Mouse (Mus musculus): Measurements from ENCODE around the gene Zyg11b. TPM values are rescaled to one million over a fixed set of nuclear protein-coding genes. Genes with fewer than 3 reads are reported as not detected.

Gene Zyg11b
- total and polyA plus RNA-seq, 3 experiments, result 9.3 to 14.2 (median 11.8) TPM

DNA sequence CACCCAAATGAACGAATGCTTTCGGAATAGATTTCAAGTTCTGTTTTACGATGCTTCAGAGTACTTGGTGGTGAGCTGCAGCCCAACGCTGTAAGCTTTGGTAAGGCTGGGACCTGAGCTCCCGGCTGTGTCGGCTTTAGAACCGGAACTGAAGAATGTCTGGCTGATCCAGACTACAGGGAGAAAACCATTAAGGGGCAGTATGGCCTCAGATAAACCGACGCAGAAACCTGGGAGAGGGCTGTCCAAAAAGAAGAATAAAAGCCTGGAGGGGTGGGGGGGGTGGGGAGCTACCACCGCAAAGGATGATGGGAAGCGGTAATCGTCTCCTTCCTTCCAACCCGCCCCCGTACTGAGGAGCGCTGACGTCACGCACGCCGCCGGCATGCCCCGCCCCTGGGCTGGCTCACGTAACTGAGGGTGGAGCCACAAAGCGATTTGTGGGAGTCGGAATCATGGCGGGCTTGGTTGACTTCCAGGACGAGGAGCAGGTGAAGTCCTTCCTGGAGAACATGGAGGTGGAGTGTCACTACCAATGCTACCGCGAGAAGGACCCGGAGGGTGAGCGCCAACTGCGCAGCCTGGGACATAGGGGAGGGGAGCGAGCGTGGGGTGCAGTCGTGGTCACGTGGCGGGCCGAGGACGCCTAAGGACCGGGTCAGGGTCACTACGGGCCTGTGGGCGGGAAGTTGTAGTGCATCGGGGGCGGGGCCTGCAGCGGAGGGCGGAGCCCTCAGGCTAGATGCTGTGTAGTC is 27.0 kb upstream of the Zyg11b start, which contains the start of gene Coa7 (continued):
- TF ChIP-seq MAZ (IDR thresholded peaks at IDR 0.05; ENCODE audit: low read depth, low read length) (peak; percentile 25; the same call in 1 of the 2 replicates), ZMIZ1 (IDR thresholded peaks at IDR 0.05; ENCODE audit: low read depth, low read length) (peak; percentile 68), POLR2A (IDR thresholded peaks at IDR 0.05; ENCODE audit: low read depth, low read length) (peak; percentile 88), SIN3A (IDR thresholded peaks at IDR 0.05; ENCODE audit: low read length) (peak; percentile 94), MYC (IDR thresholded peaks at IDR 0.05; ENCODE audit: low read depth, low read length) (peak; percentile 93), TCF12 (IDR thresholded peaks at IDR 0.05; ENCODE audit: low read depth, low read length) (peak; percentile 75), EP300 (IDR thresholded peaks at IDR 0.05; ENCODE audit: low read length) (no peak)

DNA sequence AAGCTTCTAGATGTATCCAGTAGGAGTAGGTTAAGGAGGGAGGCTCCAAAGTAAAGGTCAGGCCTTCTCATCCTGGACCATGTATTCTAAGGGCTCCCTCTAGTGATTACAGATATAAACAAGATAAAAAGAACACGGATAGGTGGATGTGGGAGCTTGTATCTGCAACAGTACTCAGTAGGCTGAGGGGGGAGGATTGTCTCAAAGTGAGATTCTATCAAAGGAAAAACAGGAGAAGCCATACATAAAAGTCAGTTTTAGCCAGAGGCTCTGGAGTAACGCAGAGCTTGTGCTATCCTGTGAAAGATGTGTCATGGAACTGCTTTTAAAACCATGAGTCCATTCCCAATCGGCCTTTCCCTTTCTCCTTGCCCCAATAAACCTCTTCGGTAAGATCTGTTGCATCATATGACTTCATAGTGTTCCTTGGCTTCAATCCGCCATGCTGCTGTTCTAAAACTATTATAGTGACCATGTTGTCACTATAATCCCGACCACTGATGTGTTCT is 26.2 kb upstream of the Zyg11b start:
- peak overlapping the region; percentile 92 for H3K9ac ChIP-seq (ENCODE audit: insufficient read depth, low read depth)
- dilution Hi-C loops (cut with MboI; ENCODE audit: extremely low pct_ligation_motif_present, extremely low pct_unique_long_range_greater_than_20kb, low sequenced_read_pairs), result no loop called here
- H3K27ac ChIP-seq (ENCODE audit: insufficient read depth, low read depth), result peak overlapping the region; percentile 64; the same call in 1 of the 2 replicates
- H3K4me1 ChIP-seq (ENCODE audit: control insufficient read depth in 1 of 2, insufficient read depth in 2 of 2), result peaks cover 3 to 25% of the 10 kb centered on the region in 2 experiments; a peak in 3 of 4 replicates
- no peaks in the 10 kb centered on the region for H3K9me3 ChIP-seq (replicated peaks; ENCODE audit: low read length)
- H3K4me3 ChIP-seq (replicated peaks in 1 of 3; ENCODE audit: low read depth in 2 of 3, low read length in 2 of 3, poor library complexity in 1 of 3), result peak overlapping the region; percentile 65 to 74 (median 70)
- no peaks in the 10 kb centered on the region for H3K27me3 ChIP-seq (replicated peaks)
- H3K4me2 ChIP-seq (ENCODE audit: insufficient read depth, low read depth, poor library complexity, severe bottlenecking), result peak overlapping the region; percentile 85
- in situ Hi-C loops (cut with MboI; ENCODE audit: low pct_ligation_motif_present, low pct_unique_long_range_greater_than_20kb, low sequenced_read_pairs), result loop anchor here (25.0 kb wide), 1 partner anchor 235 kb away; no protein-coding TSS in a partner anchor
- DNase-seq (ENCODE audit: extremely low read depth), result peak; percentile 74
- H3K36me3 ChIP-seq (replicated peaks in 1 of 2; ENCODE audit: control insufficient read depth in 1 of 2, insufficient read depth in 1 of 2, low read length in 1 of 2), result peaks cover 5 to 23% of the 10 kb centered on the region in 2 experiments
- peaks cover 9% of the 10 kb centered on the region for H3K79me2 ChIP-seq (replicated peaks; ENCODE audit: control insufficient read depth, extremely low read depth, insufficient read depth, poor library complexity, severe bottlenecking)
- TF ChIP-seq MYC (IDR thresholded peaks at IDR 0.05; ENCODE audit: low read depth, low read length), result 0 out of 2 replicates have a peak, but pooled peaks have one; percentile 21
- TF ChIP-seq POLR2AphosphoS2 (IDR thresholded peaks at IDR 0.05; ENCODE audit: low read depth, low read length), result no peak
- peak; percentile 65 for TF ChIP-seq SMC3 (IDR thresholded peaks at IDR 0.05; ENCODE audit: low read depth, low read length)
- no peak for TF ChIP-seq ZMIZ1 (IDR thresholded peaks at IDR 0.05; ENCODE audit: low read depth, low read length)
- TF ChIP-seq SIN3A (IDR thresholded peaks at IDR 0.05; ENCODE audit: low read length), result no peak; the same call in 1 of the 2 replicates
- 0 out of 2 replicates have a peak, but pooled peaks have one; percentile 5 for TF ChIP-seq ETS1 (conservative IDR thresholded peaks at IDR 0.05; ENCODE audit: low read depth, low read length)
- no peak for TF ChIP-seq MAX (IDR thresholded peaks at IDR 0.05; ENCODE audit: low read length)
- peak; percentile 32; the same call in 1 of the 2 replicates for TF ChIP-seq ZC3H11A (IDR thresholded peaks at IDR 0.05; ENCODE audit: low read depth, low read length)
- no peak for TF ChIP-seq TCF12 (IDR thresholded peaks at IDR 0.05; ENCODE audit: low read depth, low read length)
- no peak for TF ChIP-seq JUN (IDR thresholded peaks at IDR 0.05; ENCODE audit: insufficient read depth, low read depth, low read length)
- no peak for TF ChIP-seq HCFC1 (IDR thresholded peaks at IDR 0.05; ENCODE audit: low read depth, low read length)
- TF ChIP-seq ELF1 (IDR thresholded peaks at IDR 0.05; ENCODE audit: low read depth, low read length), result no peak; the same call in 1 of the 2 replicates
- TF ChIP-seq USF2 (conservative IDR thresholded peaks at IDR 0.05; ENCODE audit: low read depth, low read length), result no peak
- no peak for TF ChIP-seq USF1 (IDR thresholded peaks at IDR 0.05; ENCODE audit: low read depth, low read length)
- TF ChIP-seq JUND (conservative IDR thresholded peaks at IDR 0.05; ENCODE audit: low read depth, low read length), result no peak; the same call in 1 of the 2 replicates
- TF ChIP-seq E2F4 (IDR thresholded peaks at IDR 0.05; ENCODE audit: insufficient replicate concordance, low read depth, low read length), result 0 out of 2 replicates have a peak, but pooled peaks have one; percentile 40
- TF ChIP-seq EP300 (IDR thresholded peaks at IDR 0.05; ENCODE audit: low read length), result no peak
- no peak for TF ChIP-seq MAFK (IDR thresholded peaks at IDR 0.05; ENCODE audit: insufficient replicate concordance, low read length)
- TF ChIP-seq MXI1 (IDR thresholded peaks at IDR 0.05; ENCODE audit: low read depth, low read length), result no peak
- no peak for TF ChIP-seq CHD2 (IDR thresholded peaks at IDR 0.05; ENCODE audit: low read length)
- TF ChIP-seq TBP (conservative IDR thresholded peaks at IDR 0.05; ENCODE audit: low read depth, low read length), result no peak
- no peak; the same call in 1 of the 2 replicates for TF ChIP-seq NRF1 (IDR thresholded peaks at IDR 0.05; ENCODE audit: low read depth, low read length)
- TF ChIP-seq GABPA (IDR thresholded peaks at IDR 0.05; ENCODE audit: insufficient replicate concordance, low read depth, low read length), result no peak
- peak; percentile 48 for TF ChIP-seq IRF4 (IDR thresholded peaks at IDR 0.05; ENCODE audit: low read depth, low read length)
- no peak for TF ChIP-seq UBTF (IDR thresholded peaks at IDR 0.05; ENCODE audit: low read depth, low read length)
- peak; percentile 26; the same call in 1 of the 2 replicates for TF ChIP-seq MAZ (IDR thresholded peaks at IDR 0.05; ENCODE audit: low read depth, low read length)
- peak; percentile 86 for TF ChIP-seq RAD21 (IDR thresholded peaks at IDR 0.05; ENCODE audit: low read depth, low read length)
- TF ChIP-seq ZNF384 (IDR thresholded peaks at IDR 0.05; ENCODE audit: low read depth, low read length), result no peak
- no peak for TF ChIP-seq CHD1 (IDR thresholded peaks at IDR 0.05; ENCODE audit: low read depth, low read length)
- peak; percentile 12 to 84; a peak in 2 of 4 replicates for TF ChIP-seq CTCF (conservative IDR thresholded peaks at IDR 0.05 in 1 of 2, IDR thresholded peaks at IDR 0.05 in 1 of 2; ENCODE audit: low read depth in 2 of 2, low read length in 2 of 2)
- no peak for TF ChIP-seq BHLHE40 (IDR thresholded peaks at IDR 0.05; ENCODE audit: low read depth, low read length)
- TF ChIP-seq POLR2A (IDR thresholded peaks at IDR 0.05; ENCODE audit: low read depth, low read length), result no peak
- no peak for TF ChIP-seq MEF2A (IDR thresholded peaks at IDR 0.05; ENCODE audit: borderline replicate concordance, low read depth, low read length)
